Mouse (Mus musculus): ENCODE measurements at regions not wholly inside any gene's neighbourhood (a gene's known extent, or its start where the extent isn't known, plus 50 kb on each side); places are given as distances from the start of the nearest gene placed in this dataset.

GRCm38 (mm10) chr5:111594111-111594510 lies 139.6 kb upstream of the Gm26897 start:
- DNase-seq (ENCODE audit: extremely low read depth, low read depth), result no peak

GRCm38 (mm10) chr5:111595438-111595837 lies 138.3 kb upstream of the Gm26897 start:
- DNase-seq (ENCODE audit: extremely low read depth, low read depth), result no peak

- no peak for DNase-seq (ENCODE audit: extremely low read depth, low read depth)
These were observed 136.0 kb upstream of the Gm26897 start for GRCm38 (mm10) chr5:111597733-111598132.

GRCm38 (mm10) chr5:111601711-111602521 lies 131.8 kb upstream of the Gm26897 start:
- DNase-seq (ENCODE audit: extremely low read depth, low read depth), result no peak

- no peak for DNase-seq (ENCODE audit: extremely low read depth, low read depth)
These were observed 120.0 kb upstream of the Gm26897 start for GRCm38 (mm10) chr5:111613687-111614086.

- no peak for DNase-seq (ENCODE audit: extremely low read depth, low read depth)
These were observed 113.8 kb upstream of the Gm26897 start for GRCm38 (mm10) chr5:111619974-111620373.

GRCm38 (mm10) chr5:111620626-111621025 lies 113.1 kb upstream of the Gm26897 start:
- DNase-seq (ENCODE audit: extremely low read depth, low read depth), result no peak

GRCm38 (mm10) chr5:111622481-111622880 lies 111.2 kb upstream of the Gm26897 start:
- no peak for DNase-seq (ENCODE audit: extremely low read depth, low read depth)

- DNase-seq (ENCODE audit: extremely low read depth, low read depth), result no peak
These were observed 107.4 kb upstream of the Gm26897 start for GRCm38 (mm10) chr5:111626273-111626798.

GRCm38 (mm10) chr5:111630313-111630844 lies 103.3 kb upstream of the Gm26897 start:
- no peak for DNase-seq (ENCODE audit: extremely low read depth, low read depth)

GRCm38 (mm10) chr5:111631572-111632161 lies 102.1 kb upstream of the Gm26897 start:
- no peak for DNase-seq (ENCODE audit: extremely low read depth, low read depth)

- no peak for DNase-seq (ENCODE audit: extremely low read depth, low read depth)
These were observed 98.6 kb upstream of the Gm26897 start for GRCm38 (mm10) chr5:111635092-111635491.

GRCm38 (mm10) chr5:111636969-111637368 lies 96.8 kb upstream of the Gm26897 start:
- no peak for DNase-seq (ENCODE audit: extremely low read depth, low read depth)

GRCm38 (mm10) chr5:111638306-111638705 lies 95.4 kb upstream of the Gm26897 start:
- no peak for DNase-seq (ENCODE audit: extremely low read depth, low read depth)

GRCm38 (mm10) chr5:111639476-111640287 lies 94.0 kb upstream of the Gm26897 start:
- DNase-seq (ENCODE audit: extremely low read depth, low read depth), result no peak

- no peak for DNase-seq (ENCODE audit: extremely low read depth, low read depth)
These were observed 92.7 kb upstream of the Gm26897 start for GRCm38 (mm10) chr5:111640976-111641375.

- no peak for DNase-seq (ENCODE audit: extremely low read depth, low read depth)
These were observed 92.0 kb upstream of the Gm26897 start for GRCm38 (mm10) chr5:111641685-111642084.

GRCm38 (mm10) chr5:111644142-111644541 lies 89.6 kb upstream of the Gm26897 start:
- no peak for DNase-seq (ENCODE audit: extremely low read depth, low read depth)

GRCm38 (mm10) chr5:111644788-111645187 lies 88.9 kb upstream of the Gm26897 start:
- DNase-seq (ENCODE audit: extremely low read depth, low read depth), result no peak

- DNase-seq (ENCODE audit: extremely low read depth, low read depth), result no peak
These were observed 86.0 kb upstream of the Gm26897 start for GRCm38 (mm10) chr5:111647686-111648200.

GRCm38 (mm10) chr5:111648481-111648880 lies 85.2 kb upstream of the Gm26897 start:
- no peak for DNase-seq (ENCODE audit: extremely low read depth, low read depth)

Data from MEL-GATA-1-ER (cell line).